Mouse (Mus musculus) cerebellum, adult 2 months (tissue): Measurements from ENCODE around the gene Rbm5. TPM values are rescaled to one million over a fixed set of nuclear protein-coding genes. Genes with fewer than 3 reads are reported as not detected.

Experiments used
- DNase-seq, 2 experiments: peaks; one replicate each; pipeline ENCODE4 v3.0.0; 2021
- H3K27ac ChIP-seq: fragments of 200-500 bp; 2 replicates; pipeline ENCODE4 v1.5.1; 2012; ENCODE audit warnings: low read length, control low read depth, inconsistent platforms; ENCODE audit not compliant: insufficient read depth
- H3K27me3 ChIP-seq: fragments of 200-500 bp; 2 replicates; pipeline ENCODE4 v1.6.1; 2012; ENCODE audit warnings: inconsistent platforms, mild to moderate bottlenecking, low read length, moderate library complexity; ENCODE audit not compliant: control insufficient read depth, insufficient read depth
- H3K4me1 ChIP-seq: fragments of 200-500 bp; 2 replicates; pipeline ENCODE4 v1.6.1; 2011; ENCODE audit warnings: low read length; ENCODE audit not compliant: control insufficient read depth, insufficient read depth
- H3K4me3 ChIP-seq: fragments of 200-500 bp; replicated peaks from 2 replicates; pipeline ENCODE3; 2011; ENCODE audit warnings: mild to moderate bottlenecking, low read depth, low read length, control low read depth; ENCODE audit not compliant: insufficient read depth
- CTCF ChIP-seq: fragments of 200-500 bp; IDR thresholded peaks from 2 replicates; pipeline ENCODE4 v1.5.1; 2011; ENCODE audit warnings: low read depth, mild to moderate bottlenecking, control low read depth, low read length, moderate library complexity, borderline replicate concordance; ENCODE audit not compliant: insufficient read depth
- POLR2A ChIP-seq: fragments of 200-500 bp; IDR thresholded peaks from 2 replicates; pipeline ENCODE4 v1.6.1; 2011; ENCODE audit warnings: low read length, control low read depth, borderline replicate concordance; ENCODE audit not compliant: insufficient read depth
- WGBS: fragments of 180-500 bp; shearing (Covaris S2); methylation state at CpG from one replicate; pipeline ENCODE4 v1.1.7; 2018; 5-methylcytosine and 5-hydroxymethylcytosine counted together
- polyA plus RNA-seq: library from polyadenylated mRNA; depleted of rRNA; stranded (reverse); fragments of >200 nt; gene quantifications from 2 replicates; pipeline ENCODE4 v1.2.3, GENCODE M21; 2012

Rbm5 gene
- polyA plus RNA-seq, 1 experiment = 126 TPM

GRCm38 (mm10) chr9:107746679-107747078, 24.1 kb downstream of the Rbm5 start:
- no peaks in the 10 kb centered on the region for H3K27me3 ChIP-seq
- whole genome bisulfite sequencing = 91% methylated on average over 3 of the region's 3 CpGs
- H3K4me1 ChIP-seq = no peaks in the 10 kb centered on the region
- no peak for DNase-seq
- H3K4me3 ChIP-seq = no peak overlapping the region
- no peak overlapping the region for H3K27ac ChIP-seq
- no peak for TF ChIP-seq POLR2A

- Histone ChIP-seq H3K4me3 (no peak overlapping the region), H3K27me3 (no peaks in the 10 kb centered on the region), H3K27ac (no peak overlapping the region), H3K4me1 (no peaks in the 10 kb centered on the region)
- 88% methylated on average over 6 of the region's 6 CpGs for WGBS
- TF ChIP-seq CTCF (no peak), POLR2A (no peak)
- DNase-seq = no peak
These were observed 26.7 kb downstream of the Rbm5 start for GRCm38 (mm10) chr9:107744061-107744460.

DNA sequence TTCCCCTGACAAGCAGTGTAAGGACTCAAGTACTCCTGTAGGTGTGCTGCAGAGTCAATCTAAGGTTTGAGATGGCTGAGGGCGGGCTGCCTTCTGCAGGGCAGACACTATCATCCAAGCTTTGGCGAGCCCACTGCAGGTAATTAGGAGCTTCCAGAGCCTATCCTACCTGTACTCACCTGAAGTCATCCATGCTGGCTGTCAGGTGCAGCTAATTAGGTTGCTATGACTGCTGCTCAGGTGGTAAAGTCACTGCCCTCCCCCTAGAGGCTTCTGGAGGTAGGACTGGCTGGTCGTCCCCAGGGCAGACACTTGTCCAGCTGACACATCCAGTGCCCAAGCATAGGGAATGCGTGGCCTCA, 32.0 kb downstream of the Rbm5 start:
- H3K4me3 ChIP-seq = no peak overlapping the region
- no peak overlapping the region for H3K27ac ChIP-seq
- TF ChIP-seq POLR2A (no peak), CTCF (peak; percentile 44)
- peaks cover 15% of the 10 kb centered on the region for H3K4me1 ChIP-seq
- no peaks in the 10 kb centered on the region for H3K27me3 ChIP-seq
- 45% methylated on average over 4 of the region's 4 CpGs for WGBS
- peak; percentile 33 to 40 for DNase-seq

GRCm38 (mm10) chr9:107738020-107738840, 32.6 kb downstream of the Rbm5 start:
- WGBS = 20% methylated on average over 7 of the region's 7 CpGs
- H3K27ac ChIP-seq = no peak overlapping the region
- H3K4me3 ChIP-seq = no peak overlapping the region

GRCm38 (mm10) chr9:107736185-107736485, 34.7 kb downstream of the Rbm5 start:
- DNase-seq = peak in 1 of 2 experiments; percentile 25
- TF ChIP-seq CTCF = no peak
- no peak for TF ChIP-seq POLR2A
- Histone ChIP-seq H3K27ac (no peak overlapping the region), H3K27me3 (no peaks in the 10 kb centered on the region), H3K4me3 (peak overlapping the region; percentile 3), H3K4me1 (peaks cover 15% of the 10 kb centered on the region)
- 2% methylated on average over 7 of the region's 7 CpGs for WGBS

More at GRCm38 (mm10) chr9:107738020-107738840, 32.6 kb downstream of the Rbm5 start:
- TF ChIP-seq CTCF (peak; percentile 98), POLR2A (no peak)
- peak; percentile 75 to 87 for DNase-seq
- Histone ChIP-seq H3K27me3 (no peaks in the 10 kb centered on the region), H3K4me1 (peaks cover 15% of the 10 kb centered on the region)

- no peaks in the 10 kb centered on the region for H3K27me3 ChIP-seq
- peaks cover 15% of the 10 kb centered on the region for H3K4me1 ChIP-seq
- TF ChIP-seq CTCF (no peak), POLR2A (no peak)
- peak overlapping the region; percentile 3 for H3K4me3 ChIP-seq
- no peak overlapping the region for H3K27ac ChIP-seq
- 6% methylated on average over 17 of the region's 17 CpGs for WGBS
- peak in 1 of 2 experiments; percentile 26 for DNase-seq
These were observed 35.2 kb downstream of the Rbm5 start for GRCm38 (mm10) chr9:107735356-107736184.

DNA sequence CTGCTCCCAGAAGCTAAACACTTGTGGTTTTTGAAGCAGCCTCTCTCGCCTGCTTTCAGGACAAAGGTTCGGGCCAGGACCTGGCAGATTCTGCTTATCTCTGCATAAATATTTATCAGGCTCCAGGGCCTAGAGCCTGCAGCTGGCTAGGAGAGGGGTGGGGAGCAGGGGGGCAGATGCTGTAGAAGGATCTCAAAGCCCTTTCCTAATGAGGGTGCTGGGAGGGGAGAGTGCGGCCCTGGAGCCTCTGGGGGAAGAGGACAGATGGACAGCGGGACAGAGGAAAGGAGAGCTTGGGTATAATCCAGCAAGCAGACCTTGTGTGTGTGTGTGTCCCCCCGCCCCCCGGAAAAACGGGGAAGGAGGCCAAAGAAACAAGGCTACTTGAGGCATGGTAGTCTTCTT, 36.2 kb downstream of the Rbm5 start:
- Histone ChIP-seq H3K27ac (no peak overlapping the region), H3K4me1 (peaks cover 15% of the 10 kb centered on the region), H3K27me3 (no peaks in the 10 kb centered on the region), H3K4me3 (no peak overlapping the region)
- WGBS = 46% methylated on average over 7 of the region's 7 CpGs
- no peak for TF ChIP-seq CTCF
- TF ChIP-seq POLR2A = no peak
- no peak for DNase-seq

DNA sequence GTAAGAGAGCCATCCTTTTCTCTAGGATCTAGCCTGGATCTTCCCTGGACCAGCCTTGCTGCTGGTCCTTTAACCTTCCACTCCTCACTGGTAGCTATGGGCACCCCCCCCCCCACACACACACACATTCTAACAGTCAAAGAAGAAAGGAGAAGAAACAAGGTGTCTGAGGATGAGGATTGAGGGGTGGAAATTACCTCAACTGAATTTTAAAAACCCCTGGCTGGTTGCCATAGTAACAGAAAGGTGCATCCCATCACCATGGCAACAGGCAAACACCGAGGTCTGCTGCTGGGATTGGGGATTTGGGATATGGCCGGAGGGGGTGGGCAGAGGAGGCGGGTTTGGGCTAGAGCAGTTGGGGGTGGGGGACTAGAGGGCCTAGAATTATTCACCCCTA, 41.1 kb downstream of the Rbm5 start:
- H3K27me3 ChIP-seq = no peaks in the 10 kb centered on the region
- TF ChIP-seq CTCF (no peak), POLR2A (no peak)
- H3K4me1 ChIP-seq = peaks cover 3% of the 10 kb centered on the region; the same call in 1 of the 2 replicates
- H3K4me3 ChIP-seq = no peak overlapping the region
- WGBS = 76% methylated on average over 3 of the region's 3 CpGs
- DNase-seq = no peak
- H3K27ac ChIP-seq = no peak overlapping the region
